Mouse (Mus musculus): Measurements from ENCODE around the gene Jdp2. TPM values are rescaled to one million over a fixed set of nuclear protein-coding genes. Genes with fewer than 3 reads are reported as not detected.

The Jdp2 gene
- polyA plus RNA-seq, 1 experiment from 2014 or later, result 0.57 TPM

DNA sequence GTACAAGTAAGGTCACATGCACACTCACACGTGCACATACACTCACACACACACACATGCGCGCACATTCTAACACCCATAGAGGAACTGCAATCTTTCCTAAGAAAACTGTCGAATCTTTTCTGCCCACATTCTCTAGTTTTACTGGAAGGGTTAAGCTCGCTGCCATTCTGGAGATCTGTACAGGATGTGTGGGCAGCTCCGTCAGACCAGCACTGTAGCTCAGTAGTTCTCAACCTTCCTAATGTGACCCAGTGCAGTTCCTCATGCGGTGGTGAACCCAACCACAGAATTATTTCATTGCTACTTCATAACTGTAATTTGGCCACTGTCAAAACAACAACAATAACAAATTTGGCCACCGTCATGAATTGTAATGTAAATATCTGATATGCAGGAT lies 75.1 kb downstream of the Jdp2 start:
- Histone ChIP-seq H3K4me2 (replicated peaks) (no peak overlapping the region), H3K4me3 (no peak overlapping the region), H3K27ac (no peak overlapping the region), H3K9ac (no peak overlapping the region), H3K9me3 (no peaks in the 10 kb centered on the region), H3K36me3 (no peaks in the 10 kb centered on the region), H3K4me1 (no peaks in the 10 kb centered on the region), H3K27me3 (replicated peaks) (no peaks in the 10 kb centered on the region)
- WGBS, result 95% methylated on average over 8 of the region's 8 CpGs
- ATAC-seq (ENCODE audit: low FRiP score, low read depth), result no peak

DNA sequence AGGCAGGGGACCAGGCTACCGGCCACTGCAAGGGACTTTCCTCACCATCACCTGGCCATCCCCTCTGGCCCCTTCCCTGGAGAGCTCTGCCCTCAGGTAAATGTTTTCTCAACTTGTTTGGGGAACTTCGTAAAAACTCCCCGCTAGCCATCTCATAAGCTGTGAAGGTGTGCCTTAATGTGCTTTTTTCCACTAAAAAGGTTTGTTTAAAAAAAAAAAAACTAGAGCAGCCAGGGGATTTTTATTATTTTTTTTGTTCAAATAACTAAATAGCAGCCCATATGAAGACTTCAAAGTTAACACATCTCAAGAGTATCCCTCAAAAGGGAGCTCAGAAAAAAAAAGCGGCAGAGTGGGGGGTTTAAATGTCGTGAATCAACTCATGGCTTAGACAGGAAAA lies 80.3 kb downstream of the Jdp2 start:
- no peak for ATAC-seq (ENCODE audit: low FRiP score, low read depth)

DNA sequence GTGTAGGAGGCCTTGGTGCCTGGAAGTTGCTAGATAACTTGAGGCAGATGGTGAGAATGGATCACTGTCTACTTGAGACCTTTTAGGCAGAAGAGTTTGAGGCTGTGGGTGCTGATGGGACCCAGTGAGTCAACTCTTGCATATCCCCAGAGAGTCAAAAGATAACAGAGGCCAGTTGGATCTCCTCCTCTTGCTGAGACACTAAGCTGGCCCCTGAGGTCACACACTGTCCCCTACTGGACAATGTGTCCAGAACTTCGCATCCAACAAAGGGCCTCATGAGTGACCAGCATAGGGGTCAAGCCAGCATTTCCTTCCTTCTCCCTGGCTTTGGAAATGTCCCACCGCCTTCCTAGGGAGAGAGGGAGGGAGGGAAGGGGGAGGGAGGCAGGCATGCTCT lies 81.0 kb downstream of the Jdp2 start:
- no peaks in the 10 kb centered on the region for H3K36me3 ChIP-seq
- H3K9me3 ChIP-seq, result no peaks in the 10 kb centered on the region
- no peak overlapping the region for H3K27ac ChIP-seq
- WGBS, result 51% methylated on average over 2 of the region's 2 CpGs
- no peak overlapping the region for H3K4me2 ChIP-seq (replicated peaks)
- H3K27me3 ChIP-seq (replicated peaks), result no peaks in the 10 kb centered on the region
- H3K9ac ChIP-seq, result no peak overlapping the region
- H3K4me1 ChIP-seq, result no peaks in the 10 kb centered on the region
- no peak overlapping the region for H3K4me3 ChIP-seq
- no peak for ATAC-seq (ENCODE audit: low FRiP score, low read depth)

More for the DNA sequence above, 80.3 kb downstream of the Jdp2 start:
- no peaks in the 10 kb centered on the region for H3K4me1 ChIP-seq
- no peaks in the 10 kb centered on the region for H3K9me3 ChIP-seq
- H3K36me3 ChIP-seq, result no peaks in the 10 kb centered on the region
- H3K4me2 ChIP-seq (replicated peaks), result no peak overlapping the region
- no peaks in the 10 kb centered on the region for H3K27me3 ChIP-seq (replicated peaks)
- no peak overlapping the region for H3K4me3 ChIP-seq
- WGBS, result 83% methylated on average over 5 of the region's 5 CpGs
- no peak overlapping the region for H3K27ac ChIP-seq
- no peak overlapping the region for H3K9ac ChIP-seq

DNA sequence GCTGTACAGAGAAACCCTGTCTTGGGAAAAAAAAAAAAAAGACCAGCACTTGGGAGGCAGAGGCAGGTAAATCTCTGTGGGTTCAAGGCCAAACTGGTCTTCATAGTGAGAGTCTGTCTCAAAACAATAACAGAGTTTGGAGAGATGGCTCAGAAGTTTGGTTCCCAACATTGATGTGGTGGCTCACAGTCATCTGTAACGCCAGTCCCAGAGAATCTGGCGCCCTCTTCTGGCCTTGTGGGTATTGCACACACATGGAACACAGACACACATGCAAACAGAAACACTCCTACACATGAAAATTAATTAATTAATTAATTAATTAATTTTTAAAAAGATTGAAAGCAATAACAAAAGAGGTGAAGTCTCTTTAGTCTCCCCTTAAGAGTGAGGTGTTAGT lies 83.5 kb downstream of the Jdp2 start:
- WGBS, result 39% methylated on average over 2 of the region's 2 CpGs
- no peak overlapping the region for H3K4me3 ChIP-seq
- no peaks in the 10 kb centered on the region for H3K27me3 ChIP-seq (replicated peaks)
- H3K4me1 ChIP-seq, result no peaks in the 10 kb centered on the region
- no peak overlapping the region for H3K9ac ChIP-seq
- H3K27ac ChIP-seq, result no peak overlapping the region
- H3K36me3 ChIP-seq, result no peaks in the 10 kb centered on the region
- no peak for ATAC-seq (ENCODE audit: low FRiP score, low read depth)
- H3K4me2 ChIP-seq (replicated peaks), result no peak overlapping the region
- H3K9me3 ChIP-seq, result no peaks in the 10 kb centered on the region

DNA sequence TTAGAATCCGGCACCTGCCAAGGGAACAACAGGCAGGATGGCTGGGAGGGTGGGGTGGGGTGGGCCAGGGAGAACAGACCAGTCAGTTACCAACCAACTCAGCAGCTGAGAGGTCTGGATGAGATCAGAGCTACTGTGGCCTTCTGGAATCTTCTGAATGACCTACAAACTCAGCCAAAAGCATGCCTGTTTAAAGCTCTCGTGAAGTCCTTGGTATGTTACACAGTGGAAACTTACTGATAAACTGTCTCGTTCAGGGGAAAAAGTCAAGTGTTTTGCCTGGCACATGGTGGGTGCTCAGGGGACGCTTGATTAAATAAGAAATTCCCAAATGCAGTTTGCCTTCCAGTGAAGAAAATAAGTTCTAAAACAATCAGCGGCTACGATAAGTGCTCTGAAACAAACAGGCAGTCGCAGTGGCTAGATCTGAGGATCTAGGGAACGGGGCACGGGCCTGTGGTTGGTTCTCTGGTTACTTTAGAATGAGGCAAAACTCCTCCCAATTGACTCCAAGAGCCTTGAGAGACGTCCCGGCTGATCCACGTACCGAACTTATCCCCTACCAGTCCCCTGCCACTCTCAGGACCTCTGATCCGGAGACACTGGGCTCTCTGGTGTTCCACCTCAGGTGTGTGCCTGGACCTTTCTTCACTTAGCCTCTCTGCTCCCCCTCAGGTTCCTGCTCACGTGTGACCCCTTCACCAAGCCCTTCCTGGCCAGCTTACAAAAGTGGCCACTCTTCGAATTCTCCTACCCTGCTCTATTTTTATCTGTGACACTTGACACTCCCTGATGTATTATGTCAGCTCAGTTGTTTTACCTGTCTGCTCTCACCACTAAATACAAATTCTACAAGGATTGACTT lies 85.8 kb downstream of the Jdp2 start:
- no peak overlapping the region for H3K27ac ChIP-seq
- H3K4me1 ChIP-seq, result no peaks in the 10 kb centered on the region
- no peak overlapping the region for H3K4me2 ChIP-seq (replicated peaks)
- H3K36me3 ChIP-seq, result no peaks in the 10 kb centered on the region
- no peaks in the 10 kb centered on the region for H3K27me3 ChIP-seq (replicated peaks)
- WGBS, result 86% methylated on average over 16 of the region's 16 CpGs
- H3K4me3 ChIP-seq, result no peak overlapping the region
- no peak overlapping the region for H3K9ac ChIP-seq
- H3K9me3 ChIP-seq, result no peaks in the 10 kb centered on the region
- no peak for ATAC-seq (ENCODE audit: low FRiP score, low read depth)

DNA sequence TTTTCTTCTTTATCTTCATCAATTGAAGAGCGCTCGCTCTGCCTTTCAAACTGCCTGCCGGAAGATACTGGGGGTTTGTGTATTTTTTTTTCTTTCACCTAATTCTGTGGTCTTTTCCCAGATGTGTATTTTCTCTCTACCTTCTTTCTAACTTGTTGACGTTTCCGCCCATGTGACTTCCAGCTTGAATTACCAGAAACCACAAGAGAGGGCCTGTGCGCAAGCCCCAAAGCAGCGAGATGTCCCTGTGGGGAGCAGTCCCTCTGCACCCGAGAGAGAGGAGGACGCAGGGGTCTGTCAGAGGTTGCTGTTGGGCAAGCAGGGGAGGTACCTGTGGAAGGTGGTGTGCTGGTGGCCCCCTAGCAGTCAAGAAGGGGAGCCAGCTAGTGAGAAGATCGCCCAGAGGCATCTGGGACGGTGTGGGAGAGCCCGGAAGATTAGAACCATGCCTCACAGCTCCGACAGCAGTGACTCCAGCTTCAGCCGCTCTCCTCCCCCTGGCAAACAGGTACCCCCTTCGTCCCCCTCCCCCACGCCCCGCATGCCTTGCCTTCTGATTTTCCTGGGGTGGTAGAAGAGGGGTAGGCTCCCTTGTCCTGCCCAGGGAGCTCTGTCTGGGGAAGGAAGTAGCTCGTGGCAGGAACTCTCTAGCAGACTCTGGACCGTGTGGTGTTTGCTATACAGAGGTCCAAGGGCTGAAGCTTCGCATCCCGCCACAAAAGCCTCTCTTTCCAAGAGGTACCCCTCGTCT lies 87.8 kb downstream of the Jdp2 start, which contains the start of gene Batf:
TSS of gene Batf (plus strand) at position 204 of the 751 bp plus-strand sequence.
- Histone ChIP-seq H3K4me3 (no peak within 1 kb of the TSS), H3K4me1 (no peaks in the 10 kb centered on the region), H3K9ac (no peak within 1 kb of the TSS), H3K4me2 (replicated peaks) (peak within 1 kb of the TSS; percentile 18; the same call in 1 of the 2 replicates), H3K9me3 (no peaks in the 10 kb centered on the region), H3K36me3 (no peaks in the 10 kb centered on the region), H3K27me3 (replicated peaks) (no peaks in the 10 kb centered on the region), H3K27ac (no peak within 1 kb of the TSS)
- no peak for ATAC-seq (ENCODE audit: low FRiP score, low read depth)
- WGBS, result 50% methylated on average over 22 of the region's 22 CpGs

DNA sequence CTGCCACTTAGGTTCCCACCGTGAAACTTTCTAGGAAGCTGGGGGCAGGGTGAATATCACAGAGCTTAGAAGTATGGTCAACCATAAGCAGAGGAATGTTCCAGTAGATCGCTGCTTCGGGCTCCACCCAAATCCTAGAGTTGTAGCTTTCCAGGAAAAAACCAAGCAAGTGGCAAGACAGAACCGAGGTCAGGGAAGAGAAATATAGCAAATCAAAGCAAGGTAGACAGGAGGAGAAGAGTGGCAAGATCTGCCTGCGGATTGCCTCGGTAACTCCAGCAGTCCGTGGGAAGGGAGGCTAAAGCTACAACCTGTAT lies 88.3 kb downstream of the Jdp2 start:
- no peak overlapping the region for H3K9ac ChIP-seq
- H3K4me1 ChIP-seq, result no peaks in the 10 kb centered on the region
- H3K27me3 ChIP-seq (replicated peaks), result no peaks in the 10 kb centered on the region
- 83% methylated on average over 7 of the region's 7 CpGs for WGBS
- no peak for ATAC-seq (ENCODE audit: low FRiP score, low read depth)
- no peaks in the 10 kb centered on the region for H3K36me3 ChIP-seq
- no peak overlapping the region for H3K4me2 ChIP-seq (replicated peaks)
- H3K9me3 ChIP-seq, result no peaks in the 10 kb centered on the region
- H3K4me3 ChIP-seq, result no peak overlapping the region
- H3K27ac ChIP-seq, result no peak overlapping the region

DNA sequence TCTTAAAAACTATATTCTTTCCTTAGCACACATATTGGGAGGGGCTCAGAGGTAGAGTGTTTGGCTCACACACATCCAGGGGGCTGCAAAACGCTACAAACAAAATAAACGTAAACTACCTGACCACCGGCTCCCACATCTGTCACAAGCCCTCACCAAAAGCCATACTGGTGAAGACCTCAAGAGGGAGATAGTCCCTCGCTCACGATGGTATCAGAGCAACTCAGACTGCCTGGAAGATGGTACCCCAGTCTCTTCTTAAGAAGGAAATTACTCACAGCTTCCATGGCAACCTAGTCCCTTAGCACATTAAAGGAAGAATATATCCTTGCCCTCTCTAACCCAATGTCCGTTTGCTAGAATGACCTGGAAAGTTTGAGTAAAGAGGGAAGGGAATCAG lies 89.0 kb downstream of the Jdp2 start:
- H3K4me3 ChIP-seq, result no peak overlapping the region
- H3K9me3 ChIP-seq, result no peaks in the 10 kb centered on the region
- H3K27ac ChIP-seq, result no peak overlapping the region
- ATAC-seq (ENCODE audit: low FRiP score, low read depth), result no peak
- H3K4me1 ChIP-seq, result no peaks in the 10 kb centered on the region
- H3K36me3 ChIP-seq, result no peaks in the 10 kb centered on the region
- no peaks in the 10 kb centered on the region for H3K27me3 ChIP-seq (replicated peaks)
- 73% methylated on average over 6 of the region's 6 CpGs for WGBS
- H3K4me2 ChIP-seq (replicated peaks), result no peak overlapping the region
- H3K9ac ChIP-seq, result no peak overlapping the region

Other genes with a start within 250 kb of the Jdp2 start
- gene Tmed10, start 224.2 kb upstream of the Jdp2 start, polyA plus RNA-seq (2016; fragmentation: Nextera tagmentation; extraction: Ambion mirVana), result 230 and 234 TPM in 2 replicates
- 1.2 and 2.2 TPM in 2 replicates for gene Fos, start 125.1 kb upstream of the Jdp2 start, polyA plus RNA-seq (2016; fragmentation: Nextera tagmentation; extraction: Ambion mirVana)
- 0.86 and 0.95 TPM in 2 replicates for gene Batf, start 87.6 kb downstream of the Jdp2 start, polyA plus RNA-seq (2016; fragmentation: Nextera tagmentation; extraction: Ambion mirVana)
- gene Flvcr2, start 147.5 kb downstream of the Jdp2 start, polyA plus RNA-seq (2016; fragmentation: Nextera tagmentation; extraction: Ambion mirVana), result 2.6 and 2.8 TPM in 2 replicates
- gene Erg28, start 225.5 kb downstream of the Jdp2 start, polyA plus RNA-seq (2016; fragmentation: Nextera tagmentation; extraction: Ambion mirVana), result 86.5 and 91.1 TPM in 2 replicates
- 12.7 and 17.1 TPM in 2 replicates for gene Ttll5, start 225.6 kb downstream of the Jdp2 start, polyA plus RNA-seq (2016; fragmentation: Nextera tagmentation; extraction: Ambion mirVana)